Mouse (Mus musculus) C2C12 (cell line): ENCODE data around the gene Wnt6.

Source experiments
- CEBPB ChIP-seq: IDR thresholded peaks from one replicate; pipeline ENCODE4 v1.6.1; 2011; ENCODE audit warnings: low read depth, mild to moderate bottlenecking, control low read depth, moderate library complexity
- CTCF ChIP-seq: IDR thresholded peaks from one replicate; pipeline ENCODE4 v1.5.1; 2011; ENCODE audit not compliant: control insufficient read depth, insufficient read depth, insufficient read length
- FOSL1 ChIP-seq: IDR thresholded peaks from one replicate; pipeline ENCODE4 v1.8.0; 2011; ENCODE audit warnings: mild to moderate bottlenecking, low read length; ENCODE audit not compliant: poor library complexity, insufficient read depth, severe bottlenecking
- MAX ChIP-seq: IDR thresholded peaks from one replicate; pipeline ENCODE4 v1.6.1; 2011; ENCODE audit warnings: mild to moderate bottlenecking, control low read depth
- MYOD1 ChIP-seq: IDR thresholded peaks from one replicate; pipeline ENCODE4 v1.6.1; 2011; ENCODE audit warnings: low read depth; ENCODE audit not compliant: control insufficient read depth, insufficient read length
- USF1 ChIP-seq: IDR thresholded peaks from one replicate; pipeline ENCODE4 v1.6.1; 2011; ENCODE audit warnings: low read depth, mild to moderate bottlenecking, control low read depth, moderate library complexity

DNA sequence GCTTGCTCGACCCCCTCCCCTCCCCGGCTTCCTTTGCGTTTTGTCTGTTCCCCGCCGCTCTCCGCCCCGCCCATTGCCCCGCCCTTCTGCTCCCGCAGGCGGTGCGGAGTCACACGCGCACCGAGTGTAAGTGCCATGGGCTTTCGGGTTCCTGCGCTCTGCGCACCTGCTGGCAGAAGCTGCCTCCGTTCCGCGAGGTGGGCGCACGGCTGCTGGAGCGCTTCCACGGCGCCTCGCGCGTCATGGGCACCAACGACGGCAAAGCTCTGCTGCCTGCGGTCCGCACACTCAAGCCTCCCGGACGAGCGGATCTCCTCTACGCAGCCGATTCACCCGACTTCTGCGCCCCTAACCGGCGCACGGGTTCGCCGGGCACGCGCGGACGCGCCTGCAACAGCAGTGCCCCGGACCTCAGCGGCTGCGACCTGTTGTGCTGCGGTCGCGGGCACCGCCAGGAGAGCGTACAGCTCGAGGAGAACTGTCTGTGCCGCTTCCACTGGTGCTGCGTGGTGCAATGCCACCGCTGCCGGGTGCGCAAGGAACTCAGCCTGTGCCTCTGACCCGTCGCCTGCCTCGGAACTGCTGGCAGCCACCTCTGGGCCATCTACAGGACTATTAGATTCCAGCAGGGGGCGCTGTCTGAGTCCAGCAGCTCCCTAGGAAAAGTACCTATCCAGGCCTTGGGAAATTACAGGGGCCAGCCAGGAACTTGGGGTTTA is 12.5 kb downstream of the Wnt6 start:
- peak; percentile 47 for TF ChIP-seq CTCF
- no peak for TF ChIP-seq USF1
- no peak for TF ChIP-seq FOSL1
- TF ChIP-seq MYOD1 = no peak
- TF ChIP-seq MAX = no peak
- no peak for TF ChIP-seq CEBPB
